Mouse (Mus musculus) left cerebral cortex, postnatal 14 days (tissue): Measurements from ENCODE around the gene Cap1. TPM values are rescaled to one million over a fixed set of nuclear protein-coding genes. Genes with fewer than 3 reads are reported as not detected.

Experiments
- DNase-seq, 2 experiments: peaks; one replicate each; pipeline ENCODE4 v3.0.0; 2021 to 2022; ENCODE audit warnings: low spot score in 2 of 2, mixed read lengths in 1 of 2
- intact Hi-C: fragments of 180-260 bp; cut with DNase I; formaldehyde crosslinking; loops from one replicate; pipeline ENCODE4 v1.15.1; 2025
- total RNA-seq, 2 experiments: library from RNA; stranded (reverse); gene quantifications; 2 replicates each; pipeline ENCODE4 v1.2.3; 2021

The Cap1 gene
- total RNA-seq, 2 experiments from 2014 or later = 233 to 251 TPM

DNA sequence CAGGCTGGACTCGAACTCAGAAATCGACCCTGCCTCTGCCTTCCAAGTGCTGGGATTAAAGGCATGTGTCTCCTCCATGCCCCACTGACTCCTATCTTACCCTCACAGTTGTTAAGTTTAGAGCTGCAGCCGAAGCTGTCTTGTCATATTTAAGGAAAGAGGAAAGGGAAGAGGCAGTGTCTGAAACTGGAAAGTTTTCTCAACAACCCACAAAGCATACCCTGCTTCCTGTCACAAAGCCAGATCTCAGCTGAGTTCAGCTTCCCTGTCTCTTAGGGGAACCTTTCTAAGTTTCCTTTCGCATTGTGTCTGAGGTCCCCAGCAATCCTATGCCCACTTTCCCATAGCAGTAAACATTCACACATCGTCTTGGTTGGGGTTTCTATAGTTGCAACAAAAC lies 6.3 kb upstream of the Cap1 start:
- intact Hi-C loops = no loop called here
- no peak for DNase-seq

DNA sequence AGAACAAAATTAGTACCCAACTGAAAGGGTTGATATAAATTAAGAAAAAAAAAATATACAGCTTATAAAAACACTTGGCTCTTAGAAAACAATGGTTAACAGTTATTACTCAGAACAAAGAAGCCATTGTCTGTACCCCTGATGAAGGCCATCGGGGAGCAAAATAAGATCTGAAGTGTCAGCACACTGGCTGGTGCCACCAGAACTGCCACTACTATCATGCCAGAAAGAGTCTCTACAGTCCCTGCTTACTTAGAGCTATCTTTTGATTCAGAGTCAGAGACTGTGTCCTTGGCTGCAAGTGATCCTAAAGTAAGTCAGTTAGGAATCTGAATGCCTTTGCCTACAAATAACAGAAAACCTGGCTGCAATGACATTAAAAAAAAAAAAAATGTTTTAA lies 5.7 kb upstream of the Cap1 start:
- intact Hi-C loops = no loop called here

DNA sequence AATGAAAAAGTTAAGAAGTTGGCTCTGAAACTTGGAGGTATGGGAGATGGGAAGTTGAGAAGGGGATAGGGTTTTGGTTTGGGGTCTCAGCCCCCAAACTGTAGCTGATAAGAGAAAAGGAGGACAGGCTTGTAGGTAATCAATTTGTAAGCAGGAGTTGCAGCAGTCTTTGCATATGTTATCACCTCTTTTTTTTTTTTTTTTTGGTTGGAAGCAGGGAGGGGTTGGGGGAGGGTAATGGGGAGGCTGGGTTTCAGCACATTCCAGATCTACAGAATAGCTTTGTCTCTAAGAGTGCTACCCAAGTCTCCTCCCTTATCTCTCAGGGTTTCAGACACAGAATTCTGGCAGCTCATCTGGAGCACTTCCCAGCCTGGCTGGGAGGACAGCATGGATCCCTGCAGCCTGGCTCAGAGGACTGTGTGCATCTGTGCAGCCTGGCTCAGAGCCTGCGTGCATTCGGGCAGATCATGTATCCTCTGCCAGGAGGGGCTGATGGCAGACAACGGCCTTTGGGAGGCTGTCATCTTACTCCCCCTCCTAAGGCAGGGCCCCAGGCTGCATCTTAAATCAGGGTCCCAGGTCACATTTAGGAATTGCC lies 5.1 kb upstream of the Cap1 start:
- DNase-seq = peak; percentile 79 to 83
- intact Hi-C loops = no loop called here

More for the DNA sequence above, 5.7 kb upstream of the Cap1 start:
- no peak for DNase-seq

DNA sequence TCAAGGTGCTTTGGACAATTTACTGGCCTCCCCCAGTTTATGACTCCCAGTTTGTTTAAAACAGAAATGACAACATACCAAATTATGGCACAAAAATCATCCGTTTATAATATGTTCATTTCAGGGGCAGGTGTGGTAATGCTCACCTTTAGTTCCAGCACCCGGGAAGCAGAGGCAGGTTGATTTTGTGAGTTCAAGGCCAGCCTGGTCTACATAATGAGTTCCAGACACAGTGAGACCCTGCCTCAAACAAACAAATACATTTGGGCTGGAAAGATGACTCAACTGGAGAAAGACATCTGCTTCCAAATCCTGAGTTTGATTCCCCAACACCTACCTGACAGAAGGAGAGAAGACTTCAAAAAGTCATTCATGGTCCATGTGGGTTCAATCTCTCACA lies 1.5 kb upstream of the Cap1 start:
- no peak for DNase-seq
- intact Hi-C loops = no loop called here

DNA sequence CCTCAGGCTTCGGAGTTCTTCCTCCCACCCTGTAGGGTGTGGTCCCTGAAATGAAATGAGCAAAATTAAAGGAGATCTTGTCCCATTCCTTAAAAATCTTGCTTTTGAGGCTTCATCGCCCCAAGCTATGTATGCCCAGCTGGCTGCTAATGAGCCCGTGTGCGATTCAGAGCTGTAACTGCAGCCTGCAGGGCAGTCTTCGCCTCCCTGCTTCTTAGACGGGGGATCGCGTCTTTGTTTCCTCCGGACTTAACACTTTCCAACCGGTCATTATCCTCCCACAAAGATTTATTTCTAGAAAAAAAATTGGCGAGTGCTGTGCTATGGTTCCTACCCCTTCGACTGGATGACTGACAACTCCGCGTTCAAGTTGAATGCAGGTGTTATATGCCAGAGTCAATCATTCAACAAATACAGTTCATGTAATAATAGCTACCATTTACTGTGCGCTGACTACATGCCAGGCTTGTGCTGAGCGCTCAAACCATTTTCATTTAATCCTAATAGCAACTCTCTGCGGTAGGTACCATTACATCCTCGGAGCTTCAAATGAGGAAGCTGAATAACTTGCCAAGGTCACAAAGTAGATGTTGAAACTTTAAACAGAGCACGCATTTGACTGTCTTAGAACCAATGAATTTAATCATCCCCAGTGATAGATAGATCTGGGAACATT lies 861 bp upstream of the Cap1 start:
- DNase-seq = no peak
- intact Hi-C loops = no loop called here

DNA sequence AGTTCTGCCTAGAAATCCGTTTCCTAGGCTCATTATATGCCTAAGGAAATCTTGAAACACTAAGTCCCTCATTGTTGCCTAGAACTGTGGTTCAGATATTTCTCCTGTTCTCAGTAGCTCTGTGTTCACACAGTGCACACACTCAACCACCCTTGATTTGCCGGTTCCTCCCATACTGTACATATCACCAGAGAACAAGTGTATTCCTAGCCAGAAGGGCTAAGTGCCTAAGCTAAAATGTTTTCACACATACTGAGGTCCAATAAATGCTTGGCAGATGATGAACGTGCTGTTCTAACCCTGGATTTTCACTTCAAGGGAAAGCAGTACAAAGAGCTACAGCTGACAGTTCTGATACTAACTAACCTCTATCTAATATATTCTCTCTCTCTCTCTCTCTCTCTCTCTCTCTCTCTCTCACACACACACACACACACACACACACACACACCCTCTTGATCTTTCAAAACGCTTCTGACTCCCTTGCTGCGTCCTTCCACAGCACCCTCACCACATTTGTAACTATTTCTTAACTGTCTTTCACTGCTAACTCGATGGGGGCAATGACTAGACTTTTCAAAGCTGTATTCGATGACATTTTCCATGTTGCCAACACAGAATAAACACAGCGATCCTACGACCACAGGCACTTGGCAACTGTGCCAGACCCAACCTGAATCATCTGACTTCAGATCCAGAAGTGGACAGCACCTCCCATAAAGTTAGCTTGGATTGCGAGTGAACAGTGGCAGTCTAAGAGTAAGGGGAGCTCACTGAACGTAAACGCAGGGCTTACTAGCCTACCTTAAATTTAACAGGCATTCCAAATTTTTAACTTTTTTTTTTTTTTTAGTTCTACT lies 1.1 kb downstream of the Cap1 start:
- intact Hi-C loops = no loop called here

DNA sequence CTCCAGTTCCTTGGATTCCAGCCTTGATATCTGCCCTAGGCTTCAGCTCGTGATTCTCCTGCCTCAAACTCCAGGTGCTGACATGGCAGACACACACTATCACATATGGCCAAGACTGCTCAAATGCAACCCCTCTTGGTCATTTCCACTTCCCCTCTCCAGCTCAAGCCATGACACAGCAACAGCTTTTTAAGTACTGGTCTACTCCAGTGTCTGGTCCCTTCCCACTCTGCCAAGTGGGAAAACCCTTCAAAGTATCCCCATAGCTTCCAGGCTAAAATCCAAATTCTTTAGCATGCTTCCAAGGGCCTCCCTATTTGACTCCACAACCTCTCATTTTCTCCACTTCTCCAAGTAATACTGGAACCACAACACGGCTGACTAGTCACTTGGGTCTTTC lies 1.8 kb downstream of the Cap1 start:
- DNase-seq = no peak
- intact Hi-C loops = no loop called here

More for the DNA sequence above, 1.1 kb downstream of the Cap1 start:
- no peak for DNase-seq

DNA sequence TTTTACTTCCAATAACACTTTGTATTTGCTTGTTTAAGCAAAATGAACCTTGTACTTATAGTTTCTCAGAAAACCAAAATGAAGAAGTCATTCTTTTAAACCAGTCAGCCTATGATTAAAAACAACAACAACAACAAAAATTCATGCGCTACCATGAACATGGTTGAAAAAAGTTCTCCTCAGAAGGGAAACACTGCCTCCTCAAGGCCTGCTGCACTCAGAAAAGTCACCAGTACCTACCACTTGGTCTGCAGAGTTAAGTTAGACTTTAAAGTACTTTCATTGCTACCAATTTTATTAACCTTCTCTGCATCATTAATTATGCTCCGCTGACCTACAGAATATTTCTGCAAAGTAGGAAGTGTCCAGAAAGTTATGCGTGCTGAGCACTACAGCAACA lies 2.6 kb downstream of the Cap1 start:
- intact Hi-C loops = no loop called here
- no peak for DNase-seq

DNA sequence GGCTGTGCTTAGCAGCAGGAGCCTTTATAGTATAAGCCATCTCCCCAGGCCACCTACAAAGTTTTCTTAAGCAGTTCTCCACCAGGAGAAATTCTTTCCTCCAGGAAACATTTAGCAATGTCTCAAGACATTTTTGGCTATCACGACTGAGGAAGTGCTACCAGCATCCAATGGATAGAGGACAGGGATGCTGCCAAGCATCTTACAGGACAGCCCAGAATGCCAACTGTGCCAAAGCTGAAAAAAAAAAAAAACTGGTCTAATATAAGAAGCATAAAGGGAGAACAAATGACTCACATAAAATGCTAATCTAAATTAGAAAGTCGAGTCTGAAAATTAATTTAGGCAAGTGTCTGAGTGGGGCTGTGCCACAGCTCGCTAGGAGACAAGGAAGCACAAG lies 3.3 kb downstream of the Cap1 start:
- DNase-seq = peak; percentile 38 to 65
- intact Hi-C loops = no loop called here

DNA sequence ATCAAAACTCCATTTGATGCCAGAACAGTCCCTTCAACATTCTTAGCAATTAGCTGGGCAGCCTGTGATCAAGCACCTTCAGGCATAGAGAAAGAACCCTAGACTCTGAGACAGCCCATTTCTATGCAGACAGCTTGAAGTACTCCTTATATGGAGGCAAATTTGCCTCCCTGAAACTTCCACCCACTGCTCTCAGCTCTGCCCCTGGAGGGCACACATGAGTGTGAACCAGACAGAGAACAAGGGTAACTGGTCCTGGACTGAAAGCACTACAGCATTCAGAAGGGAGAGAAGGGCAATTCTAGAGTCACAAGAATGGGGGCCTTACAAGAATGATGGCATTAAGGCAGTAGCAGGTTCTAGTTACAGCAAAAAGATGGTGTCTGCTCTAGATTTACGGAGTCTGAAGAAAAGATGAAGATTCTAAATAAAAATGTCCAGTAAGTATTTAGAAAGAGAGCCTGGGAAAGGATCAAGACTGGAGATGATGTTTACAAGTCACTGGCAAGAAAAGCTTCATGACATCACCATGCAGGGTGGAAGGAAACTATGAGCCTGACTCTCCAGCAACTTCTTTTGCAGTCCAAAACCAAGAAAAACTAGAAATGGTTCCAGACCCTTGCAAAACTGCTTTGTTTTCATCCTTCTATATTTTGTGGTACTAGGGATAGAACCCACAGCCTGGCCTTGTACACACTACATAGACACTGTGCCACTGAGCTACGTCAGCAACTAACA lies 7.4 kb downstream of the Cap1 start:
- DNase-seq = no peak
- intact Hi-C loops = no loop called here

DNA sequence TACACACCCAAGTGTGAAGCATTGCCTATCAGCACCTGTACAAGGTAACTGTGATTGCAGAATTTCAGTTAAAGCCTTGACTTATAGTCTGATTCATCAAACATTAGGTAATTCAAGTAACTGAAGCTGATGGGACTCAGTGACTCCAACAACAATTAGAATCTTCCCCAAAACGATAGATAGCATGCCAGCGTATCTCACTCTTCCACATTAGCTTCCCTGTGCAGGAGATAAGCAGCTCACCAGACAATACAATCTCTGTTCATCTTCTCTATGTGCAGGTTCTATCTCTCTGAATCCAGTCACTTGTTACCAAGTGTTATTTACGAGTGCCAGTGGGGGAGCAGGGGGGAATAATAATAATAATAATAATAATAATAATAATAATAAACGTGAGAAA lies 12.3 kb downstream of the Cap1 start:
- DNase-seq = no peak
- intact Hi-C loops = no loop called here

DNA sequence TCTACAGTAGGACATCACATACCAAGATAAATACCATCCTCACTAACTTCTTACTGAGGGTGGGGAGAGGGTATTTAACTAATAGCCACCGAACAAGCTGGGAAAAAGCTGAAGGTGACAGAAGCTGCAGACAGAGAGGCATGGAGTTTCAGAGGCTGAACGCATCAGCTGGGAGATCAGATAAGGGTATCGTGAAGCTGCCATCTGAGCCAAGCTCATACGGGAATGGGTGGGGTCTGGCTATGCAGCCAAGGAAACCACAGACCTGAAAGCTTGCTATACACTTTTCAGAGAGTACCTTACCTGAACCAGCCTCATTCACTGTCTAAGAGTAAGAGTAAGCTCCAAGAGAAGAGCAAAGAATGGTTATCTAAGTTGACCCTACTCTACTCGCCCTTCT lies 12.9 kb downstream of the Cap1 start:
- intact Hi-C loops = no loop called here
- DNase-seq = no peak

DNA sequence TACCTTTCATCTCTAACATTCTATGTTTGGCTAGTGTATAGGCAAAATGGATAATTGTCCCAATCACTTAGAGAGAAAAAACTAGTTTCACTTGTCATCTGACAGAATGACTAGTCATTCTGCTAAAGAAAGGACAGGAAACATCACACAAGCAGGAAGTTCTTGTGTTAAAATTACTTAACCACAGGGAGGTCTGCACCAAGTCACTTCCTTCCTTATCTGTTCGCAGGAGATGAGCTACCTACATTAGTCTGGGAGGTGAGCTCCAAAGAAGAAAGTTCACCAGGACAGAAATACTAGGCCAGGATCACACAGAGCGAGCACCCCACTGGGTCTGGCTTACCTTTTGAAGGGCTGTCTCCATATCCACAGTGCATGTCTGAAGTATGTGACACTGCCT lies 13.9 kb downstream of the Cap1 start:
- no peak for DNase-seq
- intact Hi-C loops = no loop called here

DNA sequence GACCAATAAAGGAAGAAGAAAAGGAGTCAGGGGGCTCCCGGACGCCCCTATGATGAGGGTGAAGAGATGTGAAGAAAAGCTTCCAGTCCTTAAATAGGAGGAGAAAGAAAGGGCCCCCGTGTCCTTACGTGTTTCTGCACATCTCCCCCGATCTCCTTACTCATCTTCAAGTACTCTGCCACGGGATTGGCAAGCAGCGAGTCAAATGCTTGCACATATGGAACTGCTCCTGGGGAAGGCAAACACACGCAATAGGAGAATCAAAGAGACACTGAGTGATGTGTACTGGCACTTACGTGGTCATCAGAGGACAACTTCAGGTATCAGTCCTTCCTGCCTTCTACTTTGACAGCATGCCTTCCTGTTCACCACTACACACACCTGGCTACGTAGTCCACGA lies 14.6 kb downstream of the Cap1 start:
- intact Hi-C loops = no loop called here
- DNase-seq = no peak

DNA sequence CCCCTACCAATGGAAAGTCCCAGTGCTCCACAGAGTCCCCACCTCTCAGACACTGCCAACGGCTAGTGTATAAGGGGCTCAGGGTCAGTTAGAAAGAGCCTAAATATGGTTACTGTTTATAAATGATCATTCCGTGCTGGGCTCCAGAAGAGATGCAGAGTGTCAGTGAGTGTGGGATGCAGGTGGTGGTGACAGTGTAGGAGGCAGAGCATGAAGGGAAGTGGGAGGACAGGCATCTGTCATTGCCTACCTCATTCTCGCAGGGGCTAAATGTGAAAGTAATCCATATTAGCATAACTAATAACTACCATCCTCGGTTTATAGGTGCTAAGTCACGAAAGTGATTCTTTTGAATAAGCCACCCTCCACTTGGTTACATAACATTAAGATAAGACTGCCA lies 15.1 kb downstream of the Cap1 start:
- intact Hi-C loops = no loop called here
- no peak for DNase-seq

DNA sequence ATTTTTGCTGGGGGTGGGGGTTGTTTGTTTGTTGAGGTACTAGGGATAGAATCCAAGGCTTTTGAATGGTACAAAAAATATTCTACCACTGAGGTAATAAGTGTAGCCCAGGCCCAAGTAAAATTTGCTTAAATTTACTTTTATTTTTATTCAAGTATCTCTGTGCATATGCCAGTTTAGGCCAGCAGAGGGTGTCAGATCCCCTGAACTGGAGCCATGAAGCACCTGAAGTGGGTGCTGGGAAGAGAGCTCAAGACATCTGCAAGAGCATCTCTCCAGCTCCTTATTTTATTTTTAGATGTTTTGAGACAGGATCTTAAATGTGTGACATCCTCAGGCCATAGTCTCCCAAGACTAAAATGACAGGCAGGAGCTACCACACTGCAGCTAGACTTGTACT lies 15.8 kb downstream of the Cap1 start:
- peak in 1 of 2 experiments; percentile 52 for DNase-seq
- intact Hi-C loops = no loop called here

DNA sequence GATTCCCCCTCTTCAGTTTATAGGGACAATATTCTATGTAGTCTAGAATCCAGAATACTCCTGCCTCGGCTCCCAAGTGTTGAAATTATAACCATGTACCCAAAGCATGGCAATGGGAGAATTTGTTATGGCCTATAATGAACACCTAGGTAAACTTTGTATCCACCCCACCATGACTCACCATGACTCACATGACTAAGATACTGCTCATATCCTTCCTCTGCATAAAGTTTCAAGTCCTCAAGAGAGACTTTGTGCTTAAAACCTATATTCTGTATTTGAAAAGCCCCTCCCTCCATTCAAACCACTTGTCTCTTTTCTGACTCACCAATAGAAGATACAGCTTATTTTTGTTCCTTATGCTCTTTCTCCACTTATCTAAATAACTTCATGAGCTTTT lies 17.8 kb downstream of the Cap1 start:
- DNase-seq = no peak
- intact Hi-C loops = no loop called here

DNA sequence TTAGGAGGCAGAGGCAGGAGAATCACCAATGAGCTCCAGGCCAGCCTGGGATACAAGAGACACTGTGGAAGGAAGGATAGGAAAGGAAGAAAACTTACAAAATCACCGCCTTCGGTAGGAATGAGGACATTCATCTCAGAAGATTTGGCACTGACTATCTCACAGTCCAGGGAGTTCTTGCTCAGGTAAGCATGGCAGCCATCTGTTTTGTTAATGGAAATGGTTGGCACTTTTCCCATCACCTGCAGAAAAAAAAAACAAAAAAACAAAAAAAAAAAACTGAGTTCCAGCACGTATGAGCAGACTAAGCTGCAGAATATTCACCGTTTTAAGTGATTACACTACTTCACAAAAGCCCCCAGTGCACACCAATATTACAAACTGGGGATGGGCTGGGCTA lies 24.0 kb downstream of the Cap1 start:
- no peak for DNase-seq
- intact Hi-C loops = no loop called here

DNA sequence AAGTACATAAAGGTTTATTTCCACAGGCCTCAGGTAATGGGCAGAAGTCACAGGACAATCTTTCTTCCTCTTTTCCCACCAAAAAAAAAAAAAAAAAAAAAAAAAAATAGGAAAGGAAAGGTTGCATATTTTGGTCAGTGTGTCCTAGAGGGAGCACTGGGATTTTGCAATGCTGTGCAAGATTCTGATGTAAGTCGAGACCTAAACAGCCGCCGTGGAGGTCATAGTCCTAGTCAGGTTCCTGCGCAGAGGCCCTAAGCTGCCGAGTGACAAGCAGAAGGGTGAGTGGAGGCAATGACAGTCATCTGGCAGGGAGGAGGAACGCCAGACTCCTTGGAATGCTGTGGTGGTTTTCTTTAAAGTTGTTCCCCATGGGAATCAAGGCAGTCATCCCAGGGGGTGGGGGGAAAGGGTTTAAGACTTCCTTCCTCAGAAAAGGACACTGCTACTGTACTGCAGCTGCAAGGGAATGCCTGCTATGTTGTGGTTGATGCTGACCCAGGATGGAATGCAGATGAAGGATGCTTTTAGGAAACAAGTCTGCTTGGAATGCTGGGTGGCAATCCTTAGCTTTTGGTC lies 26.7 kb downstream of the Cap1 start:
- intact Hi-C loops = no loop called here
- DNase-seq = no peak

DNA sequence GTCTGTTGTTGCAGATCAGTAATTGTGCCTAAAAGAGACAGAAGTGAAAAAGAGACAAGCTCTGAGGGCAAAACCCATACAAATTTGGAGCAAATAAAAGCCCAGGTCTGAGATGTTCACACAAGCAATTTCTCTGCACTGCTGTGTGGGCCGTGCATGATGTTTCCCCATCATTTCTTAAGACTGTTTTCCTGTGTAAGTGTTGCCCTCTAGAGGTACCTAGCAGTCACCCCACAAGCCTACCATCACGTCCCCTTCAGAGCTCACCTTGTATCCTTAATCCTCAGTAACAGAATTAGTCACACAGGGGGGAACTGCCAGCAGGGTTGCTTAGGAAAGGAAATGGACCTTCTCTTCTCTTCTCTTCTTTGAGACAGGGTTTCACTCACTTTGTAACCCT lies 27.9 kb downstream of the Cap1 start:
- DNase-seq = no peak
- intact Hi-C loops = no loop called here
